Mouse (Mus musculus) embryonic facial prominence, embryonic 14.5 days (tissue): ENCODE measurements at regions not wholly inside any gene's neighbourhood (a gene's known extent, or its start where the extent isn't known, plus 50 kb on each side); places are given as distances from the start of the nearest gene placed in this dataset.

Source experiments
- ATAC-seq: fragments of 200-750 bp; cut with Nextera tagmentation; 2 replicates; pipeline ENCODE4 v1.8.0; 2017; ENCODE audit warnings: low read depth, moderate number of reproducible peaks, moderate TSS enrichment
- DNase-seq: peaks from one replicate; pipeline ENCODE4 v3.0.0-alpha.2; 2015; ENCODE audit warnings: low spot score
- H3K27ac ChIP-seq: fragments of 300-500 bp; sonication (generic); replicated peaks from 2 replicates; pipeline ENCODE4 v1.5.1; 2014; ENCODE audit warnings: low read depth, mild to moderate bottlenecking, low read length, moderate library complexity
- H3K27me3 ChIP-seq: fragments of 300-500 bp; sonication (generic); replicated peaks from 2 replicates; pipeline ENCODE4 v1.6.1; 2014; ENCODE audit warnings: low read length; ENCODE audit not compliant: control insufficient read depth, insufficient read depth
- H3K36me3 ChIP-seq: fragments of 300-500 bp; sonication (generic); 2 replicates; pipeline ENCODE4 v1.6.1; 2014; ENCODE audit warnings: low read length, mixed read lengths; ENCODE audit not compliant: control insufficient read depth, insufficient read depth
- H3K4me1 ChIP-seq: fragments of 300-500 bp; sonication (generic); 2 replicates; pipeline ENCODE4 v1.6.1; 2014; ENCODE audit warnings: antibody characterized with exemption, low read length; ENCODE audit not compliant: control insufficient read depth, insufficient read depth
- H3K4me2 ChIP-seq: fragments of 300-500 bp; sonication (generic); 2 replicates; pipeline ENCODE4 v1.6.1; 2014; ENCODE audit warnings: low read depth, mild to moderate bottlenecking, low read length, moderate library complexity, mixed read lengths
- H3K4me3 ChIP-seq: fragments of 300-500 bp; sonication (generic); 2 replicates; pipeline ENCODE4 v1.5.1; 2014; ENCODE audit warnings: low read depth, mild to moderate bottlenecking, low read length
- H3K9ac ChIP-seq: fragments of 300-500 bp; sonication (generic); 2 replicates; pipeline ENCODE4 v1.6.1; 2014; ENCODE audit warnings: low read depth, mild to moderate bottlenecking, low read length, moderate library complexity, mixed read lengths
- H3K9me3 ChIP-seq: fragments of 300-500 bp; sonication (generic); 2 replicates; pipeline ENCODE4 v1.6.1; 2016; ENCODE audit warnings: low read length; ENCODE audit not compliant: control insufficient read depth
- WGBS: fragments of 180-500 bp; shearing (Covaris S2); extraction: QIAGEN DNeasy Blood & Tissue Kit; methylation state at CpG from one replicate; pipeline ENCODE4 v1.1.7; 2014; 5-methylcytosine and 5-hydroxymethylcytosine counted together

DNA sequence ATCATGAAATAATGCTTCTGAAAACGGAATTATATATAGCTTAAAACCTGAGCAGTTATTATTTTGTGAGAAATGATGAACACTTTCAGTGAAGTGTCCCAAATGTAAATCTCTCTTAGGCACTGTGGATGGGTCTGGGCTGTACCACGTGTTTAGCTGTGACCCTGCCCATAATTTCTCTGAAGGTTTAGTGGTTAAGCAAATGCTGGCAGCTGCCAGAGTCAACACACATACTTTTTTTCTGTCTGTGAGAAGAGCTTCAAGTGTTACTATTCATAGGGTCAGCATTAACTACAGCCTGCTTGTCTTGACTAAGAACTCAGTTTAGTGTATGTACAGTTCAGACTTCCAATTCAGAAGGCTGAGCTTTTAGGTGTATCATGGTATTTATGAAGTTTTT, 126.8 kb upstream of the Rnpc3 start:
- Histone ChIP-seq H3K4me3 (no peak overlapping the region), H3K27ac (no peak overlapping the region), H3K4me2 (no peak overlapping the region), H3K9me3 (no peaks in the 10 kb centered on the region), H3K9ac (no peak overlapping the region), H3K36me3 (no peaks in the 10 kb centered on the region), H3K4me1 (peaks cover 3% of the 10 kb centered on the region; the same call in 1 of the 2 replicates), H3K27me3 (no peaks in the 10 kb centered on the region)
- ATAC-seq (peak; percentile 55; the same call in 1 of the 2 replicates), DNase-seq (peak; percentile 40)
- WGBS, result 52% methylated on average over 2 of the region's 2 CpGs
